Mouse (Mus musculus) left cerebral cortex, postnatal 10 days (tissue): Measurements from ENCODE around the gene Ppp4r3a. TPM values are rescaled to one million over a fixed set of nuclear protein-coding genes. Genes with fewer than 3 reads are reported as not detected.
"Not testable (repeated sequence)": the region's sequence is repeated elsewhere in the genome, so short reads cannot be mapped to it uniquely, and the experiment has no call there.

Experiments
- DNase-seq, 2 experiments: peaks; one replicate each; pipeline ENCODE4 v3.0.0; 2021 to 2022; ENCODE audit warnings: low spot score in 2 of 2, mixed read lengths in 1 of 2; ENCODE audit errors: extremely low spot score in 1 of 2
- intact Hi-C: fragments of 180-260 bp; cut with DNase I; formaldehyde crosslinking; loops from one replicate; pipeline ENCODE4 v1.15.1; 2025
- total RNA-seq, 2 experiments: library from RNA; stranded (reverse); gene quantifications; 2 replicates each; pipeline ENCODE4 v1.2.3; 2021

Gene Ppp4r3a
- total RNA-seq, 2 experiments from 2014 or later = 38.0 to 39.5 TPM

- intact Hi-C loops = no loop called here
- DNase-seq = no peak
These were observed 67.0 kb downstream of the Ppp4r3a start for GRCm38 (mm10) chr12:101016412-101016928.

DNA sequence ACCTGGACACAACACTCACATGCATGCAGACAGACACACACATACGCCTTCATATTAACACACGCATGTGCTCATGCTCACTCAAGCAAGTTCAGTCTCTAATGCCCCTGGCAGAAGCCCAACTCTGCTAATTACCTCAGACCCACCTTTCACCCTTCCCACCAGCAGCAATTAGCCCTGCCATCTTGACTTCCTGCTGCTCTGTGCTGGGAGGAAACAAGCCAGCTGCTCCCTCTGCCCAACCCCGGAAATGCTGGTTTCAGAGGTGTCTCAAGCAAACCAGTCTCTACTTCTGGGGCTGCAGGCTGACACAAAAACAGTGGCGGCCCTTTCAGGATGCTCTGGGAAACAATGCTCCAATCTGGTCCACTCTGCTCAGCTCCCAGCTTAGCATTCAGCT is 67.6 kb downstream of the Ppp4r3a start:
- intact Hi-C loops = no loop called here
- DNase-seq = no peak

DNA sequence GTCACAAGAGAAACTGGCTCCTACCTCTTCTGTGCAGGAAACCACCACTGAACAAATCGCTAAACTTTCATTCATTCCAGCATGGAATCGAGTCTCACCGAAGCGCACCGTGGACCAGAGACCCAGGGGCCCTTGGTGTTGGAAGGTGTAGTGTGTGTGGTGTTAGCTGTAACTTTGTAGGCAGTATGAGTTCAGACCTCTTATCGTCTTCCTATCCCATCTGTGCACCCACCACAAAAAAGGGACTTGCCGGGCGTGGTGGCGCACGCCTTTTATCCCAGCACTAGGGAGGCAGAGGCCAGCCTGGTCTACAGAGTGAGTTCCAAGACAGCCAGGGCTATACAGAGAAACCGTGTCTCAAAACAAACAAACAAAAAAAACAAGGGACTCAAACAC is 68.3 kb downstream of the Ppp4r3a start:
- intact Hi-C loops = no loop called here
- no peak for DNase-seq

DNA sequence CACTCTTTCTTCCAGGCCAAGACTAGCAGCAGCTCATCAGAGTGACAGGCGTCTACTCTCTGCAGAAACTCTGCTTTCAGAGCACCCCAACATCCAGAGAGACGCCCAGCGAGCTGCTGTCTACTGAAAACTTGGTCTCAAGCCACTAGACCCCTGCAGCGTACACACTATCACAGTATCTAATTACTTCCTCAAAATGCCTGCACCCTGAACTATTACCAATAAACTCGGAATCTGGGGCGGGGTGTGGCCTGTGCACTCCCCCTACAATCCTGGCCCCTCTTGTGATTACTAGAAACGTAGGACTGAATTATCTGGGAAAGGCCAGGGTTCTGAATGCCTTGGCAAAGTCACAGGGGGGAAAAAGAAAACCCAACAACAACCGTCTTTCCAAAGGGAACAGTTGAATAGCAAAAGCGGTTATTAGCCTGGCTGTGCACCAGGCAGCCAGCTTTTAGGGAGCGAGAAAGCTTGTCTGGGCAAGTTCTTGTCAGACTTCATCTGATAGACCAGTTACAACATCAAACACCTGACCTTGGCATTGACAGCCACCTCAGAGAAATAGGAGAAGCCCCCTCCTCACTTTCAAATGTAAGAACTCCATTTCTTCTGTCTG is 68.8 kb downstream of the Ppp4r3a start:
- intact Hi-C loops = no loop called here
- no peak for DNase-seq

DNA sequence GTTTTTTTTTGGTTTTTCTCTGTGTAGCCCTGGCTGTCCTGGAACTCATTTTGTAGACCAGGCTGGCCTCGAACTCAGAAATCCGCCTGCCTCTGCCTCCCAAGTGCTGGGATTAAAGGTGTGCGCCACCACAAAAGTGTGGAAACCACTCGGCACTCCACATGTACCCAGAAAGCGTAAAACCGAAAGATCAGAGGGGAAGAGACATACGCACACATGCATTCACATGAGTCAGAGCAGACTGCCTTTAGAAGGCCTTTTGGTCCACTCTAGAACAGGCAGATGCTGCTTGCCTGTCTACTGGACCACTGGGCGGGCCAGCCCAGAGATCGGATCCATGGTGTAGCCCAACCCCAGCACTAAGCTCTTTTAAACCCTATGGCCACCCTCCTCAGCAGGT is 69.8 kb downstream of the Ppp4r3a start:
- intact Hi-C loops, DNase-seq: not testable (repeated sequence)

DNA sequence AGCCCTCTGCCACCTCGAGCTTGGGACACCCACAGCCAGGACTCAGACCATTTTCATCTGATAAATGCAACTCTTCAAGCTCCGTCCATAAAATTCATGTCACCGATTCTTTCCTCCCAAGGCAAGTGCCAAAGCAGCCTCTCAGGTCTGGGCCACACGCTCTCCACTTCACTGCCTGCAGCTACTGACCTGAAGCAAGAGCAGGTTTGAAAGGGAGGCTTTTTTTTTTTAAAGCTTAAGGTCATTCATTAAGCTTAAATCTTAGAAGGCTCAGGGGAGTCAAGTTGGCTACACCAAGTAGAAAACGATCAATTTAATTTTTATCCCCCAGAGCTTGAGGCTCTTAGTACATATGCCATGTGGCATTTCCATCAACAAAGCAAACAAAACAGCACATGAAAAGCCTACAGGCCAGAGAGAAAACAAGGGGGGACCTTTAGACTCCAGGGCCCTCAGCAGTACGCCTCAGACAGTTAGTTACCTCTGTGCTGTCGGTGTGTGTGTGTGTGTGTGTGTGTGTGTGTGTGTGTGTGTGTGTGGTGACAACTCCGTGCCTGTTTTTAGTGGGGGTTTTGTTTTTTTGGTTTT is 70.3 kb downstream of the Ppp4r3a start:
- intact Hi-C loops = no loop called here
- no peak for DNase-seq

- no peak for DNase-seq
These were observed 71.1 kb downstream of the Ppp4r3a start for GRCm38 (mm10) chr12:101012197-101013077.

DNA sequence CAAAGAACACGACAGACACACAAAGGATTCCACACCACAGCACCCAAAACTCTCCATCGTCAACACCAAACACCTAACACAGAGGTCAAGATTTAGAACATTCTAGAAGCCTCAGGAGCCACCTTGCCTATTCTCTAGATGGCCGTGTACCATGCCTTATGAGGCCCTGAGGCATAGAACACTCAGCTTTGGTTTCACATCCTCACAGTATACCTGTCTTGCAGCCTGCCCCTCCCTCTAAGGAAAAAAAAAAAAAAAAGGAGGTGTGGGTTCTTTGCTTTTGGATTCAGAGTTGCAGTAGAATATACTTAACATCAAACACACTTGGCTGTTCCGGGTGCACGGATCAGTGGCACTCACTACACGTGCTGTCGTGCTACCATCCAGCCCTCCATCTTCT is 72.5 kb downstream of the Ppp4r3a start:
- intact Hi-C loops = no loop called here
- DNase-seq = no peak

More at GRCm38 (mm10) chr12:101012197-101013077, 71.1 kb downstream of the Ppp4r3a start:
- intact Hi-C loops = no loop called here

DNA sequence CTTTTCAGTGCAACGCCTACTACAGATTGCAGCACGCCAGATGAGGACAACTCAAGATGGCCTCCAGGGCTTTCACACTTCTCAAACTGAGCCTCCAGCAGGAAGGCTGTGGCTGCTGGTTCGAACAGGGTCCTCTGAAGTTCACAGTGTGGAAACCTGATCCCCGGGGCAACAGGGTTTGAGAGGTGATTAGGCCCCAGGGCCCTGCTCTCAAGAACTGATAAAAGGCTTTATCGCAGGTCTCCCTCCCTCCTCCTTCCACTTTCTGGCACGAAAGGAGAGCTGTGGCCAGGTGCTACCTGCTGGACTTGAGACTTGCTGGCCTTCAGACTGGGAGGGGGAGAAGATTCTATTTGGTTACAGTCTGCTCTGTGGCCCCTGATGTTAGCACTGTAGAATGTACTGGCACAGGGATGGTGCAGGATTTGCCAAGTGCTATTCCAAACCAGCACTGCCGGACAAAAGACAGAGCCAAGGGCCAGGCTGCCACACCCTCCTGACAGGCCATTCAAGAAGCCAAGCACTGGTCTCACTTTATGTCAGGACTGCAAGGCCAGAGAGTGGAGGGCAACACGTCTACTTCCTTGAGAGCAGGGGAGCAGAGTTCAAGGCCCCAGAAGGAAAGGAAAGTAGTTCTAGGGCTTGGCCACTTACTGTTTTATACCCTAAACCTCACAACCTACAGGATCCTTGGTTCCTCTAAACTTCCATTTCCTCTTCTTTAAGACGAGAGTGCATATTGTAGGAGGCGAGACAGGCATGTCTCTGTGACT is 73.2 kb downstream of the Ppp4r3a start:
- intact Hi-C loops = no loop called here
- DNase-seq = no peak

- intact Hi-C loops = no loop called here
- no peak for DNase-seq
These were observed 74.3 kb downstream of the Ppp4r3a start for GRCm38 (mm10) chr12:101009225-101009624.

- no peak for DNase-seq
- intact Hi-C loops = no loop called here
These were observed 74.9 kb downstream of the Ppp4r3a start for GRCm38 (mm10) chr12:101008648-101009047.

- peak in 1 of 2 experiments; percentile 53 for DNase-seq
- intact Hi-C loops = no loop called here
These were observed 75.5 kb downstream of the Ppp4r3a start for GRCm38 (mm10) chr12:101007968-101008481.

GRCm38 (mm10) chr12:101007427-101007826 is 76.1 kb downstream of the Ppp4r3a start:
- no peak for DNase-seq
- intact Hi-C loops = no loop called here

GRCm38 (mm10) chr12:101005665-101006420 is 77.7 kb downstream of the Ppp4r3a start:
- intact Hi-C loops = no loop called here
- DNase-seq = no peak

- no peak for DNase-seq
- intact Hi-C loops = no loop called here
These were observed 78.5 kb downstream of the Ppp4r3a start for GRCm38 (mm10) chr12:101004982-101005381.

- intact Hi-C loops = no loop called here
- no peak for DNase-seq
These were observed 80.5 kb downstream of the Ppp4r3a start for GRCm38 (mm10) chr12:101002801-101003513.
